Mouse (Mus musculus): Measurements from ENCODE around the gene Tprn.

GRCm38 (mm10) chr2:25240310-25240709, 22.1 kb upstream of the Tprn start:
- TF ChIP-seq CTCF (IDR thresholded peaks at IDR 0.05; ENCODE audit: low read depth) (no peak), EP300 (IDR thresholded peaks at IDR 0.05; ENCODE audit: low read depth) (no peak)
